Mouse (Mus musculus) thymus, adult 2 months (tissue): ENCODE measurements around the gene Tab2. TPM values are rescaled to one million over a fixed set of nuclear protein-coding genes. Genes with fewer than 3 reads are reported as not detected.

Experiments used
- DNase-seq: peaks from one replicate; pipeline ENCODE4 v3.0.0; 2021
- H3K27ac ChIP-seq: fragments of 200-500 bp; 2 replicates; pipeline ENCODE4 v1.5.1; 2012; ENCODE audit warnings: low read length, control low read depth; ENCODE audit not compliant: control insufficient read depth, insufficient read depth
- H3K27me3 ChIP-seq: fragments of 200-500 bp; 2 replicates; pipeline ENCODE4 v1.6.1; 2012; ENCODE audit warnings: mild to moderate bottlenecking, low read length, moderate library complexity, mixed read lengths; ENCODE audit not compliant: control insufficient read depth, insufficient read depth
- H3K36me3 ChIP-seq: fragments of 200-500 bp; 2 replicates; pipeline ENCODE4 v1.6.1; 2012; ENCODE audit warnings: mild to moderate bottlenecking, low read length, moderate library complexity; ENCODE audit not compliant: control insufficient read depth, insufficient read depth
- H3K4me1 ChIP-seq: fragments of 200-500 bp; replicated peaks from 2 replicates; pipeline ENCODE4 v1.6.1; 2012; ENCODE audit warnings: low read length; ENCODE audit not compliant: control insufficient read depth, insufficient read depth
- H3K4me3 ChIP-seq: fragments of 200-500 bp; 2 replicates; pipeline ENCODE4 v1.5.1; 2012; ENCODE audit warnings: mild to moderate bottlenecking, low read length, control low read depth, moderate library complexity; ENCODE audit not compliant: control insufficient read depth, insufficient read depth
- CTCF ChIP-seq: fragments of 200-500 bp; IDR thresholded peaks from 2 replicates; pipeline ENCODE4 v1.5.1; 2012; ENCODE audit warnings: mild to moderate bottlenecking, control low read depth, low read length, moderate library complexity, borderline replicate concordance; ENCODE audit not compliant: control insufficient read depth, poor library complexity, insufficient read depth; ENCODE audit errors: extremely low read depth
- POLR2A ChIP-seq: fragments of 200-500 bp; IDR thresholded peaks from 2 replicates; pipeline ENCODE4 v1.6.1; 2012; ENCODE audit warnings: mild to moderate bottlenecking, low read length, control low read depth, moderate library complexity; ENCODE audit not compliant: control insufficient read depth, poor library complexity, insufficient read depth; ENCODE audit errors: extremely low read depth
- WGBS: fragments of 180-500 bp; shearing (Covaris S2); methylation state at CpG from one replicate; pipeline ENCODE4 v1.1.7; 2018; 5-methylcytosine and 5-hydroxymethylcytosine counted together
- polyA plus RNA-seq: library from polyadenylated mRNA; depleted of rRNA; stranded (reverse); fragments of >200 nt; gene quantifications from 2 replicates; pipeline ENCODE4 v1.2.3, GENCODE M21; 2012

The Tab2 gene
- polyA plus RNA-seq, 1 experiment: 75.7 TPM

DNA sequence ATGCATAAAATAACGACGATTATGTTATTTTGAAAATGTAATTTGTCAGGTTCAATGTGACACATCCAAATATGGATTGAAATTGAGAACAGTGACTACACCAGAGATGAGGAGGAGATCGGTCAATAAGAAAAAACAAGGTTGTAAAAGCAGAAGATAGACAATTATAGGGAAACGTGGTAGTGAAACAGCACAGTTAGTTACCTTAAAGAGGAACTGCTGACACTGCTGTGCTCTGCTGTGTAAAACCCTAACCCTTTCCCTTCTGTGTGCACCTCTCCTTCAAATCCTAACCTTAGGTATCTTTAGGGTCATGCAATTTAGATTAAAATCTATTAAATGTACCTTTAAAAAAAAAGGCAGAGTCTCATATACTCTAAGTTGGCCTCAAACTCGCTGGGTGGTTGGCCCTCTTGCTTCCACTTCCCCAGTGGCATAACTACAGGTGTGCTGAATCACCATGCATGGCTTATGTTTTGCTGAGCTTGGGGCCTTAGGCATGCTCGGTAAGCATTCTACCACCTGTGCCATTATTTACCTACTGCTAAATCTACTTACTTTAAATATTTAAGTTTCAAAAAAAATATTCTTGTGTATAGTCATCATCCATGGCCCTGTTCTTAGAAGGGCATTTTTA, 19.4 kb downstream of the Tab2 start:
- no peak for DNase-seq
- no peak overlapping the region for H3K27ac ChIP-seq
- TF ChIP-seq CTCF (no peak), POLR2A (no peak)
- no peaks in the 10 kb centered on the region for H3K36me3 ChIP-seq
- 24% methylated on average over 6 of the region's 6 CpGs for WGBS
- no peaks in the 10 kb centered on the region for H3K4me1 ChIP-seq
- no peak overlapping the region for H3K4me3 ChIP-seq
- H3K27me3 ChIP-seq: no peaks in the 10 kb centered on the region

- no peak for TF ChIP-seq POLR2A
- no peak for TF ChIP-seq CTCF
- Histone ChIP-seq H3K4me1 (no peaks in the 10 kb centered on the region), H3K27ac (no peak overlapping the region), H3K27me3 (no peaks in the 10 kb centered on the region), H3K36me3 (no peaks in the 10 kb centered on the region), H3K4me3 (no peak overlapping the region)
- 92% methylated on average over 2 of the region's 2 CpGs for WGBS
- no peak for DNase-seq
Measured at GRCm38 (mm10) chr10:7932958-7933357, 23.1 kb downstream of the Tab2 start.

GRCm38 (mm10) chr10:7928996-7929395, 27.0 kb downstream of the Tab2 start:
- TF ChIP-seq CTCF: no peak
- TF ChIP-seq POLR2A: no peak
- Histone ChIP-seq H3K4me1 (no peaks in the 10 kb centered on the region), H3K4me3 (no peak overlapping the region), H3K36me3 (no peaks in the 10 kb centered on the region), H3K27ac (no peak overlapping the region), H3K27me3 (no peaks in the 10 kb centered on the region)
- 67% methylated on average over 9 of the region's 9 CpGs for WGBS
- DNase-seq: no peak

DNA sequence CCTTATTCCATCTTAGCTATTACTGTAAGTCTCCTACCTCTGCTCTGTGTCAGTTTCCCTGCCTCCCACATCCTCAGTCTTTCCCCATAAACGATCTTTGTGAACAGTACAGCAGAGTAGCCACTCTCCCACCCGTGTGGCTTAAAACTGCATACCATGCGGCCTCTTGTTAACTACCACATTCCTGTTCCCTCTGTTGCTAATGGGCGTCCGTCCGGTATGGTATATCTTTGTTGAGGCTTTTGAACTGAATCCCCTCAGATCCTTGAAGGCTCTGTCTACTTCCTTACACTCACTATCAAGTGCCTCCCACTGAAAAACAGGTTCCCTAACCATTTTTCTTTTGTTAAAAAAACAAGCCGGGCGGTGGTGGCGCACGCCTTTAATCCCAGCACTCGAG, 30.5 kb downstream of the Tab2 start:
- Histone ChIP-seq H3K27ac (no peak overlapping the region), H3K27me3 (no peaks in the 10 kb centered on the region), H3K36me3 (peaks cover 12% of the 10 kb centered on the region), H3K4me1 (no peaks in the 10 kb centered on the region), H3K4me3 (no peak overlapping the region)
- 93% methylated on average over 11 of the region's 11 CpGs for WGBS
- TF ChIP-seq CTCF: no peak
- TF ChIP-seq POLR2A: no peak
- no peak for DNase-seq

DNA sequence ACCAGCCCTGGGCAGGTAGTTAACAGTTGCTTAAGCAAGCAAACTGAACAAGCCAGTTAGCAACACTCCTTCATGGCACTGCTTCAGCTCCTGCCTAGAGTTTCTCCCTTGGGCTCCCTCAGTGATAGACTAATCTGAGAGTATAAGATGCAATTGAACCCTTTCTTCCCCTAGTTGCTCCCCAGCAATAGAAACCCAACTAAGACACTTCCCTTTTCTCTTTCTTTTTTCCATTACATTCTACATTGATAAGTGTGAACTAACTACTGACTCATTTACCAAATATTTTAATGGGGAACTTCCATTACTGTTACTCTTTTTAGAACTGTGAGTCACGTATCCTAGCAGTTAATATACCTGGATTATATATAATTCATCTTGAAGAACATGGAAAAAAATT, 32.6 kb downstream of the Tab2 start:
- DNase-seq: no peak
- TF ChIP-seq CTCF: no peak
- no peak for TF ChIP-seq POLR2A
- Histone ChIP-seq H3K4me3 (no peak overlapping the region), H3K4me1 (no peaks in the 10 kb centered on the region), H3K27me3 (no peaks in the 10 kb centered on the region), H3K27ac (no peak overlapping the region), H3K36me3 (peaks cover 30% of the 10 kb centered on the region)
- WGBS: 96% methylated on average over 1 of the region's 1 CpGs

GRCm38 (mm10) chr10:7911268-7911667, 44.8 kb downstream of the Tab2 start:
- no peak for DNase-seq
- TF ChIP-seq POLR2A (no peak), CTCF (no peak)
- H3K36me3 ChIP-seq: peaks cover 61% of the 10 kb centered on the region
- no peaks in the 10 kb centered on the region for H3K4me1 ChIP-seq
- no peak overlapping the region for H3K27ac ChIP-seq
- WGBS: 95% methylated on average over 10 of the region's 10 CpGs
- H3K27me3 ChIP-seq: no peaks in the 10 kb centered on the region
- no peak overlapping the region for H3K4me3 ChIP-seq

- TF ChIP-seq CTCF: no peak
- TF ChIP-seq POLR2A: no peak
- Histone ChIP-seq H3K27me3 (no peaks in the 10 kb centered on the region), H3K4me3 (no peak overlapping the region), H3K4me1 (no peaks in the 10 kb centered on the region), H3K36me3 (peaks cover 59% of the 10 kb centered on the region), H3K27ac (no peak overlapping the region)
- WGBS: 52% methylated on average over 12 of the region's 12 CpGs
- DNase-seq: no peak
Measured at GRCm38 (mm10) chr10:7907151-7907550, 48.9 kb downstream of the Tab2 start.
